Mouse (Mus musculus) intestine, embryonic 16.5 days (tissue): ENCODE measurements around the gene Syne3. TPM values are rescaled to one million over a fixed set of nuclear protein-coding genes. Genes with fewer than 3 reads are reported as not detected.
A peak's percentile ranks its signal among the peaks of the same experiment; 100 is the strongest.

ENCODE experiments used
- ATAC-seq: fragments of 200-750 bp; cut with Nextera tagmentation; 2 replicates; pipeline ENCODE4 v1.8.0; 2017; ENCODE audit warnings: moderate TSS enrichment, moderate library complexity
- H3K27ac ChIP-seq: fragments of 300-500 bp; sonication (generic); 2 replicates; pipeline ENCODE4 v1.5.1; 2014; ENCODE audit warnings: mild to moderate bottlenecking, low read length
- H3K27me3 ChIP-seq: fragments of 300-500 bp; sonication (generic); replicated peaks from 2 replicates; pipeline ENCODE4 v1.6.1; 2014; ENCODE audit warnings: low read length, control low read depth, mixed read lengths; ENCODE audit not compliant: control insufficient read depth, insufficient read depth
- H3K36me3 ChIP-seq: fragments of 300-500 bp; sonication (generic); 2 replicates; pipeline ENCODE4 v1.6.1; 2014; ENCODE audit warnings: low read length, control low read depth; ENCODE audit not compliant: control insufficient read depth, insufficient read depth
- H3K4me1 ChIP-seq: fragments of 300-500 bp; sonication (generic); 2 replicates; pipeline ENCODE4 v1.6.1; 2014; ENCODE audit warnings: low read length, control low read depth, mixed read lengths; ENCODE audit not compliant: control insufficient read depth, insufficient read depth
- H3K4me2 ChIP-seq: fragments of 300-500 bp; sonication (generic); 2 replicates; pipeline ENCODE4 v1.6.1; 2014; ENCODE audit warnings: low read depth, low read length, control low read depth
- H3K4me3 ChIP-seq: fragments of 300-500 bp; sonication (generic); 2 replicates; pipeline ENCODE4 v1.5.1; 2014; ENCODE audit warnings: mild to moderate bottlenecking, low read length
- H3K9ac ChIP-seq: fragments of 300-500 bp; sonication (generic); 2 replicates; pipeline ENCODE4 v1.6.1; 2014; ENCODE audit warnings: low read depth, low read length
- H3K9me3 ChIP-seq: fragments of 300-500 bp; sonication (generic); 2 replicates; pipeline ENCODE4 v1.6.1; 2016; ENCODE audit warnings: low read length, control low read depth; ENCODE audit not compliant: control insufficient read depth
- WGBS: fragments of 180-500 bp; shearing (Covaris S2); extraction: QIAGEN DNeasy Blood & Tissue Kit; methylation state at CpG from one replicate; pipeline ENCODE4 v1.1.7; 2014; 5-methylcytosine and 5-hydroxymethylcytosine counted together
- polyA plus RNA-seq: library from polyadenylated mRNA; unstranded; fragments of >200 nt; fragmentation: Nextera tagmentation; extraction: Ambion mirVana; gene quantifications from 2 replicates; pipeline ENCODE4 v1.2.1, GENCODE M21; 2015

The Syne3 gene
- polyA plus RNA-seq, 1 experiment from 2014 or later = 0.51 TPM

- H3K9me3 ChIP-seq = no peaks in the 10 kb centered on the region
- H3K4me3 ChIP-seq = no peak overlapping the region
- H3K27ac ChIP-seq = no peak overlapping the region
- H3K9ac ChIP-seq = no peak overlapping the region
- ATAC-seq = no peak
- H3K36me3 ChIP-seq = no peaks in the 10 kb centered on the region
- peaks cover 8% of the 10 kb centered on the region; the same call in 1 of the 2 replicates for H3K4me1 ChIP-seq
- no peak overlapping the region for H3K4me2 ChIP-seq
- H3K27me3 ChIP-seq = no peaks in the 10 kb centered on the region
Observed at GRCm38 (mm10) chr12:104960421-104960820, 49.2 kb downstream of the Syne3 start.

DNA sequence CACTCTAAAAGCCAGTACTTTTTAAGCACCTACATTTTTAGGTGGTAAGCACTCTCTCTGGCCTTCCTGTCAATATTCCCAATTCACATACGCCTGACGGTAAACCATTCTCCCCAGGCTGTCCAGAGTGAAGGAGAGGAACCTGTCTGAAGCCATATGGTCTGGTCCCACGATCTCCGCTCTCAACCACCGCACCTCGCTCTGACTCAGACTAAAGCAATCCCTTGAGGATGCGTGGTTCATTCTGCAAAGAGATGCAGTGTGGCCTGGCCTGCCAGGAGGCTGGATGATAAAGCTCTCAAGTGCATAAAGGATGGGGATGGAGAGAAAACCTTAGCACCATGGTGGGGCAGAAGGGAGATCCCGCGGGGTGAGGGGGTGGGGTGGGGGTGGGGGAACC is 49.6 kb downstream of the Syne3 start:
- no peak overlapping the region for H3K4me2 ChIP-seq
- ATAC-seq = no peak
- H3K9ac ChIP-seq = no peak overlapping the region
- 64% methylated on average over 9 of the region's 9 CpGs for WGBS
- H3K9me3 ChIP-seq = no peaks in the 10 kb centered on the region
- H3K4me3 ChIP-seq = no peak overlapping the region
- peaks cover 4% of the 10 kb centered on the region; the same call in 1 of the 2 replicates for H3K4me1 ChIP-seq
- H3K27ac ChIP-seq = no peak overlapping the region
- H3K27me3 ChIP-seq = no peaks in the 10 kb centered on the region
- no peaks in the 10 kb centered on the region for H3K36me3 ChIP-seq

GRCm38 (mm10) chr12:104958263-104958662 is 51.3 kb downstream of the Syne3 start:
- no peak overlapping the region for H3K27ac ChIP-seq
- no peak overlapping the region for H3K4me2 ChIP-seq
- H3K36me3 ChIP-seq = no peaks in the 10 kb centered on the region
- no peak overlapping the region for H3K9ac ChIP-seq
- 0 out of 2 replicates have a peak, but pooled peaks cover 3% of the 10 kb centered on the region for H3K4me1 ChIP-seq
- no peak overlapping the region for H3K4me3 ChIP-seq
- no peak for ATAC-seq
- H3K9me3 ChIP-seq = no peaks in the 10 kb centered on the region
- H3K27me3 ChIP-seq = no peaks in the 10 kb centered on the region
- WGBS = 59% methylated on average over 11 of the region's 11 CpGs

DNA sequence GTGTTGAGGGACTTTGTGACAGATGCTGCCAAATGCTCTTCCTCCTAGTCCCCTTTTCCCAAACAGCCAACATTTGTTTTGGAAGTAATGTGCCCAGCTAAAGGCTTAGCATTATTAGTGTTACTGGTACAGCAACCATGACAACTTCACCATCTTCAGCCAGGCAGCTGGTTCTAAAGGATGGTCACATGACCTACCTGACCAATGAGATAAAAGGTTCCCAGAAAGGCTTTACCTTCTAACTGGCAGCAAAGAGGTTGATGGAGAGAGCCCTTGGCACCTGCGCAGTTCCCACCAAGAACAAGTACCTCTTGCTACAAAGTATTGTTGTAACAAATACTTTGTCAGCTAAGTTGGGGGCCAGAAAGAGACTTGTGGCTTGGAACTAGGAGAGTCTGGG is 52.4 kb downstream of the Syne3 start:
- WGBS = 90% methylated on average over 1 of the region's 1 CpGs
- Histone ChIP-seq H3K36me3 (no peaks in the 10 kb centered on the region), H3K27ac (no peak overlapping the region), H3K4me2 (no peak overlapping the region), H3K9me3 (no peaks in the 10 kb centered on the region), H3K4me1 (0 out of 2 replicates have a peak, but pooled peaks cover 3% of the 10 kb centered on the region), H3K27me3 (no peaks in the 10 kb centered on the region), H3K4me3 (no peak overlapping the region), H3K9ac (no peak overlapping the region)
- no peak for ATAC-seq

GRCm38 (mm10) chr12:104956406-104956805 is 53.2 kb downstream of the Syne3 start:
- H3K27ac ChIP-seq = no peak overlapping the region
- 0 out of 2 replicates have a peak, but pooled peaks cover 3% of the 10 kb centered on the region for H3K4me1 ChIP-seq
- no peaks in the 10 kb centered on the region for H3K27me3 ChIP-seq
- no peak for ATAC-seq
- no peak overlapping the region for H3K9ac ChIP-seq
- WGBS = 69% methylated on average over 6 of the region's 6 CpGs
- H3K9me3 ChIP-seq = no peaks in the 10 kb centered on the region
- H3K4me2 ChIP-seq = no peak overlapping the region
- no peaks in the 10 kb centered on the region for H3K36me3 ChIP-seq
- no peak overlapping the region for H3K4me3 ChIP-seq

- no peak overlapping the region for H3K27ac ChIP-seq
- H3K27me3 ChIP-seq = no peaks in the 10 kb centered on the region
- 61% methylated on average over 17 of the region's 17 CpGs for WGBS
- no peak overlapping the region for H3K4me2 ChIP-seq
- peak; percentile 71 for ATAC-seq
- no peaks in the 10 kb centered on the region for H3K9me3 ChIP-seq
- H3K4me3 ChIP-seq = no peak overlapping the region
- H3K4me1 ChIP-seq = 0 out of 2 replicates have a peak, but pooled peaks cover 3% of the 10 kb centered on the region
- no peaks in the 10 kb centered on the region for H3K36me3 ChIP-seq
- no peak overlapping the region for H3K9ac ChIP-seq
Observed at GRCm38 (mm10) chr12:104955003-104955800, 54.4 kb downstream of the Syne3 start.

DNA sequence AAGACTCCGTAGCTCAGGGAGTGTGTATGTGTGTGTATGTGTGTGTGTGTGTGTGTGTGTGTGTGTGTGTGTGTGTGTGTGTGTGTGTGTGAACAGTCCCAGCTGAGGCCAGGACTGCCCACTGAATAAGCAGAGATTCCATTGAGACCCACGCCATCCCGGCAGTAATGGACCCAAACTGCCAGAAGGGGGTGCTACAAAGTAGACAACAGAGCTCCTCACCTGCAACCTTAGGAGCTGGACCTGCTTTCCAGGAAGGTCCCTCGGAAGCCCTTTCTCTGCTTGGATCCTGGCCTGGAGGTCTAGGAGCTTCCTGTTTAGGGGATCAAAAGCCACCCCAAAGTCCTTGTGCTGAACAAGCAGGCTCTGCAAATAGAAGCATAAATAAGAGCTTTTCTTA is 55.7 kb downstream of the Syne3 start:
- no peak for ATAC-seq
- Histone ChIP-seq H3K9me3 (no peaks in the 10 kb centered on the region), H3K36me3 (no peaks in the 10 kb centered on the region), H3K27ac (no peak overlapping the region), H3K4me2 (no peak overlapping the region), H3K4me1 (0 out of 2 replicates have a peak, but pooled peaks cover 3% of the 10 kb centered on the region), H3K27me3 (no peaks in the 10 kb centered on the region), H3K9ac (no peak overlapping the region), H3K4me3 (no peak overlapping the region)
- WGBS = 13% methylated on average over 4 of the region's 4 CpGs

- H3K9me3 ChIP-seq = no peaks in the 10 kb centered on the region
- H3K36me3 ChIP-seq = no peaks in the 10 kb centered on the region
- ATAC-seq = peak; percentile 39; the same call in 1 of the 2 replicates
- no peak overlapping the region for H3K27ac ChIP-seq
- no peak overlapping the region for H3K4me3 ChIP-seq
- H3K27me3 ChIP-seq = no peaks in the 10 kb centered on the region
- no peak overlapping the region for H3K4me2 ChIP-seq
- H3K9ac ChIP-seq = no peak overlapping the region
- 16% methylated on average over 5 of the region's 5 CpGs for WGBS
- H3K4me1 ChIP-seq = no peaks in the 10 kb centered on the region
Observed at GRCm38 (mm10) chr12:104952458-104952857, 57.2 kb downstream of the Syne3 start.

DNA sequence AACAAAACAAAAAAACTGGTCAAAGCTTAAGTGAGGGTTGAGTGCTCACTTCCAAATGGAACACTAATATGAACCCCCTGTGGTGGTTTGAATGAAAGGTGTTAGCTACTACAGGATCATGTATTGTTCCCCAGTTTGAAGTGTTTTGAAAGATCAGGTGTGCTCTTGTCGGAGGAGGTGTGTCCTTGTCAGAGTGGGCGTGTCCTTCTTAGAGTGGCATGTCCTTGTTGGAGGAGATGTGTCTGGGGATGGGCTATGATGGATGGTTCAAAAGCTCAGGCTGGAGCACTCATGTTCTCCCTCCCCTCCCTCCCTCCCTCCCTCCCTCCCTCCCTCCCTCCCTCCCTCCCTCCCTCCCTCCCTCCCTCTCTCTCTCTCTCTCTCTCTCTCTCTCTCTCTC is 61.7 kb downstream of the Syne3 start:
- no peak for ATAC-seq
- Histone ChIP-seq H3K27ac (no peak overlapping the region), H3K4me1 (no peaks in the 10 kb centered on the region), H3K9me3 (peaks cover 5% of the 10 kb centered on the region), H3K9ac (no peak overlapping the region), H3K4me3 (no peak overlapping the region), H3K36me3 (no peaks in the 10 kb centered on the region), H3K4me2 (no peak overlapping the region), H3K27me3 (no peaks in the 10 kb centered on the region)
- WGBS = 81% methylated on average over 2 of the region's 2 CpGs
